Mouse (Mus musculus) neural tube, embryonic 11.5 days (tissue): ENCODE results near the gene Matn4. TPM values are rescaled to one million over a fixed set of nuclear protein-coding genes. Genes with fewer than 3 reads are reported as not detected.

Experiments
- ATAC-seq: fragments of 200-750 bp; cut with Nextera tagmentation; 2 replicates; pipeline ENCODE4 v1.8.0; 2017; ENCODE audit warnings: moderate number of reproducible peaks, mild to moderate bottlenecking, moderate TSS enrichment, moderate library complexity; ENCODE audit not compliant: insufficient read depth, low FRiP score, low TSS enrichment
- DNase-seq: peaks from one replicate; pipeline ENCODE4 v3.0.0-alpha.2; 2015; ENCODE audit warnings: low spot score
- H3K27ac ChIP-seq: fragments of 300-500 bp; sonication (generic); 2 replicates; pipeline ENCODE4 v1.5.1; 2014; ENCODE audit warnings: low read depth, mild to moderate bottlenecking, low read length
- H3K27me3 ChIP-seq: fragments of 300-500 bp; sonication (generic); 2 replicates; pipeline ENCODE4 v1.6.1; 2014; ENCODE audit warnings: mild to moderate bottlenecking, low read length, mixed read lengths; ENCODE audit not compliant: control insufficient read depth, insufficient read depth
- H3K36me3 ChIP-seq: fragments of 300-500 bp; sonication (generic); 2 replicates; pipeline ENCODE4 v1.6.1; 2014; ENCODE audit warnings: mild to moderate bottlenecking, low read length, moderate library complexity, mixed read lengths; ENCODE audit not compliant: control insufficient read depth, insufficient read depth
- H3K4me1 ChIP-seq: fragments of 300-500 bp; sonication (generic); 2 replicates; pipeline ENCODE4 v1.6.1; 2014; ENCODE audit warnings: low read length, mixed read lengths; ENCODE audit not compliant: control insufficient read depth, insufficient read depth
- H3K4me2 ChIP-seq: fragments of 300-500 bp; sonication (generic); 2 replicates; pipeline ENCODE4 v1.6.1; 2014; ENCODE audit warnings: low read depth, mild to moderate bottlenecking, moderate library complexity
- H3K4me3 ChIP-seq: fragments of 300-500 bp; sonication (generic); 2 replicates; pipeline ENCODE4 v1.5.1; 2014; ENCODE audit warnings: low read depth, low read length
- H3K9ac ChIP-seq: fragments of 300-500 bp; sonication (generic); 2 replicates; pipeline ENCODE4 v1.6.1; 2014; ENCODE audit warnings: mild to moderate bottlenecking, low read length
- H3K9me3 ChIP-seq: fragments of 300-500 bp; sonication (generic); 2 replicates; pipeline ENCODE4 v1.6.1; 2016; ENCODE audit warnings: low read length; ENCODE audit not compliant: control insufficient read depth
- WGBS: fragments of 180-500 bp; shearing (Covaris S2); extraction: QIAGEN DNeasy Blood & Tissue Kit; methylation state at CpG from one replicate; pipeline ENCODE4 v1.1.7; 2014; 5-methylcytosine and 5-hydroxymethylcytosine counted together
- polyA plus RNA-seq: library from polyadenylated mRNA; unstranded; fragments of >200 nt; fragmentation: Nextera tagmentation; extraction: Ambion mirVana; gene quantifications from 2 replicates; pipeline ENCODE4 v1.2.1, GENCODE M21; 2014

The Matn4 gene
- polyA plus RNA-seq, 1 experiment from 2014 or later = 0.48 TPM

DNA sequence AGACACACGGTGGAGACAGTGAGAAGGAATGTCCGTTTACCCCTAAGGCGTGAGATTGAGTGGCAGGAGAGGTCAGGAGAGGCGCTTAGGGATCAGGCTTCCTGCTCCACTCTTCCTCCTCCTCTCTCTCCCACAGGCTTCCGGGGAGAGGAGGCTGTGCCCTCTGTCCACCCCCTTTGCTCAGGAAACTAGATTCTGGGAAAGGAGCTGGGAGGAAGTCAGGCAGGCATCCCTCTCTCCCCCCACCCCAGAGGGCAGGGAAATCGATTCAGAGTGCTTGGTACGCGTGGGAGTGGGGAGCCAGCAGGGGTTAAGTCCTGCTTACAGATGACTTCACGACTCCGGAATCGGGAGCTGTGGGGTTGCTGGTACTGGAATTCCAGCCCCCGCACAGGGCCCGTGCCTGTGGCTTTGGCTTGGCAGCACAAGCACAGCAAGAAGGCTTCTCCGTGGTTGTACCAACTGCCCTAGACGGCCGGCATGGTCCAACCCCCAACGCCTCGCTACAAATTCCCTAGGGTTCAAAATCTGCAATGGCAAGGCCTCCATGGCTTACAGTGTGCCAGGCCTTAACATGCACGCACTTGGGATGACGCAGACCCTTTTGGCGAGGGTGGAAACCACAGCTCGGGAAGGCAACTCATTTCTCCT lies 27.7 kb upstream of the Matn4 start:
- H3K27me3 ChIP-seq = peaks cover 3% of the 10 kb centered on the region; the same call in 1 of the 2 replicates
- no peak overlapping the region for H3K27ac ChIP-seq
- H3K4me1 ChIP-seq = no peaks in the 10 kb centered on the region
- no peak overlapping the region for H3K9ac ChIP-seq
- DNase-seq (no peak), ATAC-seq (no peak)
- WGBS = 38% methylated on average over 22 of the region's 22 CpGs
- H3K9me3 ChIP-seq = no peaks in the 10 kb centered on the region
- H3K36me3 ChIP-seq = no peaks in the 10 kb centered on the region
- H3K4me2 ChIP-seq = no peak overlapping the region
- no peak overlapping the region for H3K4me3 ChIP-seq

DNA sequence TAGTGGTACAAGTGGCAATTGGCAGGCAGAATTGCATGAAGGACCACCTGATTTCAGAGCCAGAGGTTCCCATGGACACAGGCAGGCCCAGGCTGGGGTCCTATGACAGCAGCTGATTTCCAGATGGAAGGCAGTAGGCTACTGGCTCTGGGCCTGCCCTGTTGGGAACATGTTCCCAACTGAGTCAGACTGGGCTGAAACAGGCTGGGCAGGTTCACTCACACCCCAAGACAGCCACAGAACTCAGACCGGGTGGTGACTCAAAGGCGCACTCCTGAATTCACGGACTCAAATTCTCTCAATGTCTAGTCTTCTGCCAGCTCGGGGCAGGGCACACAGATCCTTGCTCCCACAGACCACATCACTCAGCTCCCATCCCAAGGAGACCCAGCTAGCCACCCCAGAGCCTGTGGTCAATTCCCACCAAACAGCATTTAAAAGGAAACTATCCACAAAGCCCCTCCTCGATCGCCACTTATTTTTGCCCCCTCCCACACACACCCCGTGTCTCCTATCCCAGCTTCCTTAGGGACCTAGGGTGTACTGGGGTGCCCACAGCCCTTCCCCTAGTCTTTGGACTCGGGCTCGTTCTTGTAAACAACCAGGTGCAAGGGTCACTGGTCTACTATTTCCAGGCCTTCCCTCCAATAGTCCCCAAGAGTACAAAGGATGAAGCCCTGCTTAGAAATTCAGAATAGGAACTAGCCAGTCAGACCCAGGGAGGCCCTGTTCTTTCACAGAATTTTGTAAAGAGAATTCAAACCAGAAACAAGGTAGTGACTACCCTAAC lies 26.9 kb upstream of the Matn4 start:
- Histone ChIP-seq H3K9ac (no peak overlapping the region), H3K27me3 (peaks cover 3% of the 10 kb centered on the region; the same call in 1 of the 2 replicates), H3K27ac (no peak overlapping the region), H3K4me1 (no peaks in the 10 kb centered on the region), H3K36me3 (no peaks in the 10 kb centered on the region), H3K9me3 (no peaks in the 10 kb centered on the region), H3K4me3 (no peak overlapping the region), H3K4me2 (no peak overlapping the region)
- DNase-seq (no peak), ATAC-seq (no peak)
- WGBS = 66% methylated on average over 9 of the region's 9 CpGs

DNA sequence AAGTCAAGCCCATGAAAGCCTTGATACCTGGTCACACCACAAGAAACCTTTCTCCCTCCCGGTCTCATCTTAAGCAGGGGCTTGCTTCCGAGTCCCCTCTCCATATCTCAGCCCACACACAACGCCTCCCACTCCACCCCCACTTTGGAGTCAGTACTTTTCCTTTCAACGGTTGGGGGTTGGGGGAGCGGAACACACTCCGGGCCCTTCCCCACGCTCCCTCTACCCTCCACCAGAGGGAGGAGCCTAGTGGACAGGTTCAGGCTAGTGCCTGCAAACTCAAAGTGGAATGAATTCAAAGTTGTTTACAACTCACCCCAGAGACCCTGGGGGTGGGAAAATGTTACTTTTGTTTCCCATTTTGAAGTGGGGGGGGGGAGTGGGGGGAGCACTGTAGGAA lies 25.7 kb upstream of the Matn4 start:
- no peak overlapping the region for H3K9ac ChIP-seq
- H3K27ac ChIP-seq = no peak overlapping the region
- no peaks in the 10 kb centered on the region for H3K4me1 ChIP-seq
- 18% methylated on average over 7 of the region's 7 CpGs for WGBS
- H3K36me3 ChIP-seq = no peaks in the 10 kb centered on the region
- H3K9me3 ChIP-seq = no peaks in the 10 kb centered on the region
- H3K4me2 ChIP-seq = no peak overlapping the region
- ATAC-seq (no peak), DNase-seq (no peak)
- no peak overlapping the region for H3K4me3 ChIP-seq
- H3K27me3 ChIP-seq = peaks cover 3% of the 10 kb centered on the region; the same call in 1 of the 2 replicates

DNA sequence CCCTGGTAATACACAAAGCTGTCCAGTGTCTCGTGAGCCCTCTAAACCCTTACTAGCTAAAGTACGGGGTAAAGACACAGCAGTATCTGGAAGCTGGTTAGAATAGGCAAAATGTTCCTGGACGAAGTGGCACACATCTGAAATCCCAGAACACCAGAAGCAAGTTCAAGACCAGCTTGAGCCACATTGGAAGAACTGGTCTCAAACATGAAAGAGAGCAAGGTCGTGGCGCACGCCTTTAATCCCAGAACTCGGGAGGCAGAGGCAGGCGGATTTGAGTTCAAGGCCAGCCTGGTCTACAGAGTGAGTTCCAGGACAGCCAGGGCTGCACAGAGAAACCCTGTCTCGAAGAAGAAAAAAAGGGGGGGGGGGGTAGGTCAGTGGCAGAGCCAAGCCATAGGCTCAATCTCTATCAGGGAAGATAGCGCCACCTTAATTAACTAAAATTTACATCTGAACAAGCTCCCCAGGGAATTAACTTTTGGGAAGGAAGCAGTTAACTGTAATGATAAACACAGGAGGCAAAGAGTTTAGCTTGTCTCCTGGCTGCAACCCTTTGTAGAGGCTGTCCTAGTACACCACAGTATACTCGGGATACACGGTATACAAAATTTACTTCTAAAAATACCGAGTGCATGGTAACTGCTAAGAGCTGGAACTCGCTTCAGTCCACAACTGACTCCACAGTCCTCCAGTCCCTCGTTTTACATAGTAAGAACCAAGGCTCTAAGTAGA lies 25.1 kb upstream of the Matn4 start:
- peaks cover 3% of the 10 kb centered on the region; the same call in 1 of the 2 replicates for H3K27me3 ChIP-seq
- no peaks in the 10 kb centered on the region for H3K9me3 ChIP-seq
- no peak overlapping the region for H3K4me3 ChIP-seq
- H3K4me2 ChIP-seq = no peak overlapping the region
- DNase-seq (no peak), ATAC-seq (no peak)
- H3K27ac ChIP-seq = no peak overlapping the region
- 33% methylated on average over 15 of the region's 15 CpGs for WGBS
- no peaks in the 10 kb centered on the region for H3K36me3 ChIP-seq
- H3K9ac ChIP-seq = no peak overlapping the region
- H3K4me1 ChIP-seq = no peaks in the 10 kb centered on the region

DNA sequence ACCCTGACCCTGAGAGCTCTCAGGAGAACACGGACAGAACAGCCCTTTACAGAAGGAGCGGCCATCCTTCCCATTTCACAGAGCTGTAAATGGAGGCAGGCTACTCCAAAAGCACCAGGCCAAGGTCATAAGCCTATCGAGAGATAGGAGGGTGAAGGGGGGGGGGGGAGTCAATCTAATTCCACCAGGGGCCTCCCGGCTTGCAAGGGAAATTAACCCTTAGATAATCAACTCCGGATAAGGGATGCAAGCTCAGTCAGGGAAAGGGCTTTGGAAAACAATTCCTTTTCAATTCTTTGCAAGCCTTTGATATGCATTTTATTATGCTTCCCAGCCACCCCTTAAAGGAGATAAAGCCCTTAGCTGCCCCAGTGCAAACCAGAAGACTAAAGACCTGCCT lies 23.5 kb upstream of the Matn4 start:
- no peaks in the 10 kb centered on the region for H3K36me3 ChIP-seq
- H3K4me2 ChIP-seq = no peak overlapping the region
- no peak overlapping the region for H3K27ac ChIP-seq
- H3K27me3 ChIP-seq = peaks cover 3% of the 10 kb centered on the region; the same call in 1 of the 2 replicates
- no peak overlapping the region for H3K4me3 ChIP-seq
- DNase-seq (no peak), ATAC-seq (no peak)
- H3K9me3 ChIP-seq = no peaks in the 10 kb centered on the region
- H3K9ac ChIP-seq = no peak overlapping the region
- H3K4me1 ChIP-seq = no peaks in the 10 kb centered on the region
- WGBS = 40% methylated on average over 5 of the region's 5 CpGs

DNA sequence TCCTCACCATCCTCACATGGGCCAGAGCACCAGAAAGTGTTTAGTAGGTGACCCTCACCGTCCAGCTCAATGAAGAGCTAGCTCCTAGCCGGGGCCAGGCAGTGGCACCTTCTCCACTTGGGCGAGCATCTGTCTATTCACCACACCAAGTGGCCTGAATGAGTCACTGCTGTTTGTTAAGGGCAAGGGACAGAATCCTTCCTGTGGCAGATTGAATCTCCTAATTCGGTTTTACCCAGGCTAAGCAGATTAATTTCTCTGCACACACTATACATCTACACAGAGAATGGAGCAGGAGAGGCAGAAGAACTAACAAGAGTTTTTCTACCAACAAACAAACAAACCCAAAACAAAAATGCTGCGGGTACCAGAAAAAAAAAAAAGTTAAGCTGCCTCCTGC lies 22.0 kb upstream of the Matn4 start:
- Histone ChIP-seq H3K4me2 (no peak overlapping the region), H3K9me3 (no peaks in the 10 kb centered on the region), H3K9ac (no peak overlapping the region), H3K27me3 (peaks cover 3% of the 10 kb centered on the region; the same call in 1 of the 2 replicates), H3K4me1 (no peaks in the 10 kb centered on the region), H3K36me3 (no peaks in the 10 kb centered on the region), H3K4me3 (no peak overlapping the region), H3K27ac (no peak overlapping the region)
- 87% methylated on average over 5 of the region's 5 CpGs for WGBS
- DNase-seq = no peak
- no peak for ATAC-seq

DNA sequence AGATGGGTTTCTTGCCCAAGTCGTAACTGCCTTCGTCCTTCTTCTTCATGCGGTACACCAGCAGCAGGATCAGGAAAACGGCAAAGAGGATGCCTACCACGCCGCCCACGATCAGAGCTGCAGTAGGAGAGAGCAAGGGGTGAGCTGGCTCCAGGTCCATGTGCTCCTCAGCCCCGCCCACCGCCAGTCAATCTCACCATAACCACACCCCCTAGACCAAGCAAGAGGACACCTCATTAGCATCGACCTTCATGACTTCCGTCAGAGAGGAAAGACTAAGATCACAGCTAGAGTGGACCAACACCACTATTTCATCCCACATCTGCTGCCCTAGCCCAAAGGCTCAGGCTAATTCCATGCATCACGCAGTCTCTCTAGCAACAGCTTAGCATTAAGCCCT lies 21.2 kb upstream of the Matn4 start:
- H3K36me3 ChIP-seq = no peaks in the 10 kb centered on the region
- no peaks in the 10 kb centered on the region for H3K4me1 ChIP-seq
- no peak overlapping the region for H3K4me3 ChIP-seq
- 24% methylated on average over 12 of the region's 12 CpGs for WGBS
- H3K27me3 ChIP-seq = peaks cover 3% of the 10 kb centered on the region; the same call in 1 of the 2 replicates
- H3K9ac ChIP-seq = no peak overlapping the region
- H3K9me3 ChIP-seq = no peaks in the 10 kb centered on the region
- H3K27ac ChIP-seq = no peak overlapping the region
- H3K4me2 ChIP-seq = no peak overlapping the region
- ATAC-seq = no peak
- no peak for DNase-seq

DNA sequence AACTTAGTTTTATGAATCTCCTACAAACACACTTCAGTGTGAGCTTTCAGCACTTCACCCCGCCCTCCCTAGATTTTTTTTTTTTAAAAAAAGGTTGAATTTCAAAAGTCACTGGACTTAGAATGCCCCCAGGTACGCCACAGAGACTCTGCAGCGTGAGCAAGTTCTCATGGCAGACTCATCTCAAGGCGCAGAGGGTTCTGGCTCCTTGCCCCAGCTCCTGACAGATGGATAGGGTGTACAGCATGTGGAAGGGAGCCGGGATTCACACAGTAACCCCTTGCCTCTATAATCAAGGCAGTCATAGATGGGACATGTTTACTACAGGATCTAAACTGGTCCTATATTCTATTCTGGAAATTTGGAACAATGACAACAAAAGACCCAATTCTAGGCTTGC lies 20.4 kb upstream of the Matn4 start:
- no peak for DNase-seq
- no peak for ATAC-seq

More for the DNA sequence above, 20.4 kb upstream of the Matn4 start:
- H3K27ac ChIP-seq = no peak overlapping the region
- H3K36me3 ChIP-seq = no peaks in the 10 kb centered on the region
- H3K27me3 ChIP-seq = peaks cover 3% of the 10 kb centered on the region; the same call in 1 of the 2 replicates
- H3K4me3 ChIP-seq = no peak overlapping the region
- no peaks in the 10 kb centered on the region for H3K9me3 ChIP-seq
- WGBS = 85% methylated on average over 5 of the region's 5 CpGs
- H3K4me2 ChIP-seq = no peak overlapping the region
- no peaks in the 10 kb centered on the region for H3K4me1 ChIP-seq
- H3K9ac ChIP-seq = no peak overlapping the region
